Mouse (Mus musculus) Patski (cell line): Measurements from ENCODE around the gene Gpd1. TPM values are rescaled to one million over a fixed set of nuclear protein-coding genes. Genes with fewer than 3 reads are reported as not detected.
"Not testable (repeated sequence)": the region's sequence is repeated elsewhere in the genome, so short reads cannot be mapped to it uniquely, and the experiment has no call there.

Experiments used
- ATAC-seq: fragments of 100-300 bp; one replicate; pipeline ENCODE4 v1.8.0; 2021
- CTCF ChIA-PET: fragments of 350-600 bp; sonication (Branson Sonifier 250); formaldehyde crosslinking; loops from one replicate; lab custom pipeline; 2022; ENCODE audit warnings: inconsistent platforms; lab: Charles Lee
- POLR2A ChIA-PET: fragments of 350-600 bp; sonication (Branson Sonifier 250); formaldehyde crosslinking; loops from one replicate; lab custom pipeline; 2022; ENCODE audit warnings: antibody characterized with exemption, inconsistent platforms; lab: Charles Lee
- DNase-seq: peaks from one replicate; pipeline ENCODE4 v3.0.0-alpha.2; 2011; ENCODE audit warnings: low read depth, low spot score
- H3K27me3 ChIP-seq: fragments of 371-371 bp; one replicate; pipeline ENCODE4 v1.5.1; 2021
- CTCF ChIP-seq: fragments of 100-300 bp; IDR thresholded peaks from one replicate; pipeline ENCODE4 v1.5.1; 2021
- in situ Hi-C: fragments of 300-500 bp; cut with MboI; formaldehyde crosslinking; loops from 3 replicates; pipeline ENCODE4 v1.11.1; 2018; ENCODE audit warnings: low pct_unique_long_range_greater_than_20kb, mixed read lengths
- polyA plus RNA-seq: library from polyadenylated mRNA; unstranded; gene quantifications from one replicate; pipeline ENCODE4 v1.2.3, GENCODE M21; 2021

The Gpd1 gene
- polyA plus RNA-seq, 1 experiment from 2014 or later = 2.9 TPM

GRCm38 (mm10) chr15:99767467-99767866, 50.2 kb downstream of the Gpd1 start:
- TF ChIP-seq CTCF = no peak
- ChIA-PET CTCF (no interaction called here), POLR2A (interaction anchor here (0.9 kb wide), 1 partner anchor 11 kb away, joined by 10 read pairs; no protein-coding TSS in a partner anchor)
- in situ Hi-C loops = no loop called here
- DNase-seq (no peak), ATAC-seq (no peak)
- H3K27me3 ChIP-seq = no peaks in the 10 kb centered on the region

GRCm38 (mm10) chr15:99768761-99769160, 51.4 kb downstream of the Gpd1 start:
- no peak for ATAC-seq
- POLR2A ChIA-PET = interaction anchor here (0.6 to 0.7 kb wide), 2 partner anchors 42 to 50 kb away, joined by 3 read pairs; no protein-coding TSS in a partner anchor
- no peak for DNase-seq
- CTCF ChIA-PET = interaction anchor here (0.7 to 1.4 kb wide), 2 partner anchors 15 to 136 kb away, joined by 3 read pairs; no protein-coding TSS in a partner anchor
- in situ Hi-C loops = no loop called here
- no peaks in the 10 kb centered on the region for H3K27me3 ChIP-seq
- no peak for TF ChIP-seq CTCF

GRCm38 (mm10) chr15:99771004-99771500, 53.7 kb downstream of the Gpd1 start:
- DNase-seq (no peak), ATAC-seq (no peak)
- ChIA-PET POLR2A (interaction anchor here (0.9 to 1.1 kb wide), 2 partner anchors 45 to 175 kb away, joined by 4 to 5 read pairs; partner anchors contain the start of gene Cox14), CTCF (interaction anchor here (1.9 to 2.0 kb wide), 2 partner anchors 47 to 138 kb away, joined by 5 to 7 read pairs; no protein-coding TSS in a partner anchor)
- no peaks in the 10 kb centered on the region for H3K27me3 ChIP-seq
- TF ChIP-seq CTCF = no peak
- in situ Hi-C loops = loop anchor here (5.0 to 10.0 kb wide), 2 partner anchors 44 to 276 kb away; partner anchors contain the start of gene Cox14

GRCm38 (mm10) chr15:99771601-99772276, 54.4 kb downstream of the Gpd1 start:
- no peak for TF ChIP-seq CTCF
- ATAC-seq = peak; percentile 32
- in situ Hi-C loops = loop anchor here (5.0 to 10.0 kb wide), 2 partner anchors 44 to 277 kb away; partner anchors contain the start of gene Cox14
- POLR2A ChIA-PET = interaction anchor here (0.9 to 1.1 kb wide), 2 partner anchors 46 to 175 kb away, joined by 4 to 5 read pairs; partner anchors contain the start of gene Cox14
- CTCF ChIA-PET = no interaction called here
- DNase-seq = no peak
- no peaks in the 10 kb centered on the region for H3K27me3 ChIP-seq

GRCm38 (mm10) chr15:99772277-99772880, 55.1 kb downstream of the Gpd1 start:
- H3K27me3 ChIP-seq = no peaks in the 10 kb centered on the region
- ATAC-seq = peak; percentile 94
- in situ Hi-C loops = loop anchor here (5.0 to 10.0 kb wide), 2 partner anchors 45 to 278 kb away; partner anchors contain the start of gene Cox14
- POLR2A ChIA-PET = interaction anchor here (0.9 to 1.1 kb wide), 2 partner anchors 46 to 176 kb away, joined by 4 to 5 read pairs; partner anchors contain the start of gene Cox14
- DNase-seq = peak; percentile 24
- CTCF ChIA-PET = no interaction called here
- TF ChIP-seq CTCF = no peak

- in situ Hi-C loops = loop anchor here (5.0 to 10.0 kb wide), 2 partner anchors 45 to 278 kb away; partner anchors contain the start of gene Cox14
- H3K27me3 ChIP-seq, DNase-seq, CTCF ChIA-PET, ATAC-seq, POLR2A ChIA-PET: not testable (repeated sequence)
Observed at GRCm38 (mm10) chr15:99772881-99772924, 55.4 kb downstream of the Gpd1 start, which contains the start of gene Cers5. Cers5 (minus strand) TSS chr15:99772885.

GRCm38 (mm10) chr15:99772925-99773324, 55.6 kb downstream of the Gpd1 start:
- no peak for TF ChIP-seq CTCF
- in situ Hi-C loops = loop anchor here (5.0 to 10.0 kb wide), 2 partner anchors 46 to 278 kb away; partner anchors contain the start of gene Cox14
- ChIA-PET POLR2A (no interaction called here), CTCF (interaction anchor here (1.1 kb wide), 1 partner anchor 9 kb away, joined by 3 read pairs; no protein-coding TSS in a partner anchor)
- ATAC-seq (no peak), DNase-seq (no peak)
- no peaks in the 10 kb centered on the region for H3K27me3 ChIP-seq

Other genes starting within 250 kb of the Gpd1 start
- gene Bcdin3d, start 242.8 kb upstream of the Gpd1 start, polyA plus RNA-seq = 9.3 TPM
- gene Faim2, start 189.3 kb upstream of the Gpd1 start, polyA plus RNA-seq = 0.13 TPM
- gene Aqp2, start 138.5 kb upstream of the Gpd1 start, polyA plus RNA-seq = not detected
- 6.8 TPM for gene Aqp5, start 126.7 kb upstream of the Gpd1 start, polyA plus RNA-seq
- not detected for gene Aqp6, start 116.1 kb upstream of the Gpd1 start, polyA plus RNA-seq
- gene Racgap1, start 65.9 kb upstream of the Gpd1 start, polyA plus RNA-seq = 74.3 TPM
- gene Asic1, start 47.1 kb upstream of the Gpd1 start, polyA plus RNA-seq = 7.6 TPM
- 46.8 TPM for gene Smarcd1, start 15.4 kb upstream of the Gpd1 start, polyA plus RNA-seq
- not detected for gene Gm17349, start 12.0 kb upstream of the Gpd1 start, polyA plus RNA-seq
- gene Cox14, start 8.1 kb downstream of the Gpd1 start, polyA plus RNA-seq = 170 TPM
- 83.3 TPM for gene Cers5, start 55.4 kb downstream of the Gpd1 start, polyA plus RNA-seq
- gene Lima1, start 157.9 kb downstream of the Gpd1 start, polyA plus RNA-seq = 140 TPM
- not detected for gene Fam186a, start 249.5 kb downstream of the Gpd1 start, polyA plus RNA-seq